Mouse (Mus musculus) stomach, postnatal 0 days (tissue): Measurements from ENCODE around the gene Atp6v0a1. TPM values are rescaled to one million over a fixed set of nuclear protein-coding genes. Genes with fewer than 3 reads are reported as not detected.
A peak's percentile ranks its signal among the peaks of the same experiment; 100 is the strongest.

ENCODE experiments used
- ATAC-seq: fragments of 200-750 bp; cut with Nextera tagmentation; 2 replicates; pipeline ENCODE4 v1.8.0; 2017; ENCODE audit not compliant: low FRiP score, low TSS enrichment
- DNase-seq: peaks from one replicate; pipeline ENCODE4 v3.0.0-alpha.2; 2016; ENCODE audit warnings: low spot score
- H3K27ac ChIP-seq: fragments of 300-500 bp; sonication (generic); replicated peaks from 2 replicates; pipeline ENCODE4 v1.5.1; 2014; ENCODE audit warnings: mild to moderate bottlenecking, control low read depth
- H3K27me3 ChIP-seq: fragments of 300-500 bp; sonication (generic); 2 replicates; pipeline ENCODE4 v1.6.1; 2014; ENCODE audit warnings: low read length; ENCODE audit not compliant: control insufficient read depth, insufficient read depth
- H3K36me3 ChIP-seq: fragments of 300-500 bp; sonication (generic); 2 replicates; pipeline ENCODE4 v1.6.1; 2014; ENCODE audit warnings: low read length, mixed read lengths; ENCODE audit not compliant: control insufficient read depth, insufficient read depth
- H3K4me1 ChIP-seq: fragments of 300-500 bp; sonication (generic); replicated peaks from 2 replicates; pipeline ENCODE4 v1.6.1; 2014; ENCODE audit warnings: antibody characterized with exemption; ENCODE audit not compliant: control insufficient read depth, insufficient read depth
- H3K4me2 ChIP-seq: fragments of 300-500 bp; sonication (generic); replicated peaks from 2 replicates; pipeline ENCODE4 v1.6.1; 2014; ENCODE audit warnings: low read depth, mild to moderate bottlenecking, control low read depth, moderate library complexity
- H3K4me3 ChIP-seq: fragments of 300-500 bp; sonication (generic); 2 replicates; pipeline ENCODE4 v1.5.1; 2014; ENCODE audit warnings: low read depth, low read length, control low read depth
- H3K9ac ChIP-seq: fragments of 300-500 bp; sonication (generic); 2 replicates; pipeline ENCODE4 v1.6.1; 2014; ENCODE audit warnings: mild to moderate bottlenecking, low read length, control low read depth, mixed read lengths
- H3K9me3 ChIP-seq: fragments of 300-500 bp; sonication (generic); 2 replicates; pipeline ENCODE4 v1.6.1; 2016; ENCODE audit warnings: low read length; ENCODE audit not compliant: control insufficient read depth
- CTCF ChIP-seq: IDR thresholded peaks from 2 replicates; pipeline ENCODE4 v1.5.1; 2016; ENCODE audit warnings: antibody characterized with exemption, low read depth, mild to moderate bottlenecking, moderate library complexity
- EP300 ChIP-seq: optimal IDR thresholded peaks from 2 replicates; pipeline ENCODE3; 2016; ENCODE audit warnings: antibody characterized with exemption
- WGBS: fragments of 180-500 bp; shearing (Covaris S2); extraction: QIAGEN DNeasy Blood & Tissue Kit; methylation state at CpG from one replicate; pipeline ENCODE4 v1.1.7; 2014; 5-methylcytosine and 5-hydroxymethylcytosine counted together
- polyA plus RNA-seq: library from polyadenylated mRNA; unstranded; fragments of >200 nt; fragmentation: Nextera tagmentation; extraction: Ambion mirVana; gene quantifications from 2 replicates; pipeline ENCODE4 v1.2.1, GENCODE M21; 2015

Gene Atp6v0a1
- polyA plus RNA-seq, 1 experiment from 2014 or later, result 45.5 TPM

DNA sequence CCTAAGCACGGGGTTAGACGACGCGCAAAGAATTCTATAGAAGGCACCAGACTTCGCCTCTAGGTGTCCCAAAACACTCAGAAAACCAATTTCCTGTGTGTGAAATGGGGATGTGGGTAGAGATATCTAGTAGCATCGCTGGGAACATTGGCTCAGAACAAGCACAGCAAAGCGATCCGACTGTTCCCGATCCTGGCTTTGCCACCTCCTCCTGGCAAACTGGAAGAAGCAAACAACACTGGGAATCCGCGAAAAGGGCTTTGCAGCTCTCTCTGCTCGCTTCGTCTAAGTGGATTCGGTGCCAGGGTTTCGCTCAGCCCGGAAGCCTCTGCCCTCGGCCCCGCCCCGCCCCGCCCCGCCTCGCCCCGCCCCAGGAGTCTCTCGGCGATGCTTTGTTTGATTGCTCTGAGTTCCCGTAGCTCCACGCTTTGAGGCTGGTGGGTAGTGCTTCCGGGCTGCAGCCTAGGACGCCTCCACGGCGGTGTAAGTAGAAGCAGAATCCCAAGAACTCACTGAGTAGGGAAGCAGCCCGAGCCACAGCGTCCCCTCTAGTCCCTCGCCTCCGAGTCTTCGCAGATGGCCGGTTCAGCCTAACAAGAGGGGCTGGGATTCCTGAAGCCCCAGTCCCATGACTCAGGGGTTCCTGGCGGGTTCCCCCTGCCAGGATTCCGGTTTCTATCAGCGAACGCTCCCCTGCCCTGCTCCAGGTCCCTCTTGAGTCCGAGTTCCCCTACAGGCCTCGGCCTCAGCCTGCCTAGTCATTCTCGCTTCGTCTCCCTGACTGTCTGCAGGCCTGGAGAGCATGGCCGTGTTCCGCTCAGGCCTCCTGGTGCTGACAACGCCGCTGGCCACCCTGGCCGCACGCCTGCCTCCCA is 73.2 kb downstream of the Atp6v0a1 start, which contains the start of gene Coasy:
Coasy (plus strand) TSS at position 358 of the 875 bp plus-strand sequence.
- Histone ChIP-seq H3K27ac (peak within 1 kb of the TSS; percentile 91), H3K9me3 (no peaks in the 10 kb centered on the region), H3K4me3 (peak within 1 kb of the TSS; percentile 56), H3K4me2 (peak within 1 kb of the TSS; percentile 94), H3K36me3 (no peaks in the 10 kb centered on the region), H3K4me1 (peaks cover 3% of the 10 kb centered on the region; the same call in 1 of the 2 replicates), H3K27me3 (peaks cover 9% of the 10 kb centered on the region; the same call in 1 of the 2 replicates), H3K9ac (peak within 1 kb of the TSS; percentile 73)
- under 1% methylated on average over 51 of the region's 51 CpGs for WGBS
- TF ChIP-seq EP300 (no peak), CTCF (peak; percentile 71)
- DNase-seq (peak; percentile 96), ATAC-seq (peak; percentile 90)

DNA sequence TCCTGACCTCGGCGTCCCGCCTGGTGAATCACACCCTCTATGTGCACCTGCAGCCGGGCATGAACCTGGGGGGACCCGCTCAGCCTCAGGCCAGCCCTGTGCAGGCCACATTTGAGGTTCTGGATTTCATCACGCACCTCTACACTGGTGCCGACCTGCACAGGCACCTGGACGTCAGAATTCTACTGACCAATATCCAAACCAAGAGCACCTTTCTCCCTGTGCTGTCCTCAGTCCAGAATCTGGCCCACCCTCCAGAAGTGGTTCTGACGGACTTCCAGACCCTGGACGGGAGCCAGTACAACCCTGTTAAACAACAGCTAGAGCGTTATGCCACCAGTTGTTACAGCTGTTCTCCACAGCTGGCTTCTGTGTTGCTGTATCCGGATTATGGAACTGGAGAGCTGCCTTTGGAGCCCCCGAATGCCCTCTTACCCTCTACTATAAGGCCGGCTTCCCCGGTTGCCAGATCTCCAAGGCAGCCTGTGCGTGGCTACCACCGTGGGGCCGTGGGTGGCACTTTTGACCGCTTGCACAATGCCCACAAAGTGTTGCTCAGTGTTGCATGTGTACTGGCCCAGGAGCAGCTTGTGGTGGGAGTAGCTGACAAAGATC is 73.9 kb downstream of the Atp6v0a1 start:
- H3K4me1 ChIP-seq, result peaks cover 9% of the 10 kb centered on the region
- peak overlapping the region; percentile 91 for H3K27ac ChIP-seq
- H3K27me3 ChIP-seq, result peaks cover 9% of the 10 kb centered on the region; the same call in 1 of the 2 replicates
- DNase-seq, result no peak
- peak overlapping the region; percentile 56 for H3K4me3 ChIP-seq
- TF ChIP-seq EP300, result no peak
- no peak for TF ChIP-seq CTCF
- no peaks in the 10 kb centered on the region for H3K9me3 ChIP-seq
- ATAC-seq, result peak; percentile 27; the same call in 1 of the 2 replicates
- no peaks in the 10 kb centered on the region for H3K36me3 ChIP-seq
- 29% methylated on average over 19 of the region's 19 CpGs for WGBS
- peak overlapping the region; percentile 73 for H3K9ac ChIP-seq
- H3K4me2 ChIP-seq, result peak overlapping the region; percentile 94

DNA sequence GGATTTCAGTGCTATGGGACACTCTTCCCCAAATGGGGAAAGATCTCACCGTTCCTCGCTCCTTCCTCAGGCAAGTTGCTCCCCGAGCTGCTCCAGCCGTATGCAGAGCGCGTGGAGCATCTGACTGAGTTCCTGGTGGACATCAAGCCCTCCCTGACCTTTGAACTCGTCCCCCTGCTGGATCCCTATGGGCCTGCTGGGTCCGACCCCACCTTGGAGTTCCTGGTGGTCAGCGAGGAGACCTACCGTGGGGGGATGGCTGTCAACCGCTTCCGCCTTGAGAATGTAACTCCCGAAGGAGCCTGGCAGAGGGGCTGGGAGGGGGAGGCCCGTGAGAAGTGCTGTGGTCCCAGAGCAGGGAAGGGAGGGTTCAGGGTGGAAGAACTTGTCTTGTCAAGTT is 75.0 kb downstream of the Atp6v0a1 start:
- H3K4me3 ChIP-seq, result no peak overlapping the region
- no peak overlapping the region for H3K27ac ChIP-seq
- DNase-seq, result no peak
- H3K9me3 ChIP-seq, result no peaks in the 10 kb centered on the region
- TF ChIP-seq EP300 (no peak), CTCF (no peak)
- WGBS, result 84% methylated on average over 14 of the region's 14 CpGs
- H3K9ac ChIP-seq, result no peak overlapping the region
- 0 out of 2 replicates have a peak, but pooled peaks cover 2% of the 10 kb centered on the region for H3K27me3 ChIP-seq
- ATAC-seq, result no peak
- H3K4me2 ChIP-seq, result no peak overlapping the region
- H3K36me3 ChIP-seq, result 0 out of 2 replicates have a peak, but pooled peaks cover 2% of the 10 kb centered on the region
- H3K4me1 ChIP-seq, result peaks cover 9% of the 10 kb centered on the region

DNA sequence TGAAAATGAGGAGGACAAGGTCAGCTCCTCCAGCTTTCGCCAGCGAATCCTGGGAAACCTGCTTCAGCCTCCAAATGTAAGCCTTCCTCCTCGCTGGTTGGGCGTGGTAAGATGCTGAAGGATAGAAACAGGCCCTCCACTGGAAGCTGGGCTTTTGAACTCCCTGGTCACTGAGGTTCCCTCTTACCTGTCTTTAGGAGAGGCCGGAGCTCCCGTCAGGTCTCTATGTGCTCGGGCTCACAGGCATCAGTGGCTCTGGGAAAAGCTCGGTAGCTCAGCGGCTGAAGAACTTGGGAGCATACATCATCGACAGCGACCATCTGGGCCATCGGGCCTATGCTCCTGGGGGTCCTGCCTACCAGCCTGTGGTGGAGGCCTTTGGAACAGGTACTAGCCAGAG is 75.6 kb downstream of the Atp6v0a1 start:
- H3K36me3 ChIP-seq, result 0 out of 2 replicates have a peak, but pooled peaks cover 6% of the 10 kb centered on the region
- H3K27ac ChIP-seq, result no peak overlapping the region
- no peak overlapping the region for H3K4me3 ChIP-seq
- H3K9ac ChIP-seq, result no peak overlapping the region
- no peak overlapping the region for H3K4me2 ChIP-seq
- WGBS, result 91% methylated on average over 12 of the region's 12 CpGs
- no peak for DNase-seq
- no peaks in the 10 kb centered on the region for H3K9me3 ChIP-seq
- H3K27me3 ChIP-seq, result 0 out of 2 replicates have a peak, but pooled peaks cover under 1% of the 10 kb centered on the region
- ATAC-seq, result no peak
- TF ChIP-seq EP300 (no peak), CTCF (no peak)
- peaks cover 9% of the 10 kb centered on the region for H3K4me1 ChIP-seq

DNA sequence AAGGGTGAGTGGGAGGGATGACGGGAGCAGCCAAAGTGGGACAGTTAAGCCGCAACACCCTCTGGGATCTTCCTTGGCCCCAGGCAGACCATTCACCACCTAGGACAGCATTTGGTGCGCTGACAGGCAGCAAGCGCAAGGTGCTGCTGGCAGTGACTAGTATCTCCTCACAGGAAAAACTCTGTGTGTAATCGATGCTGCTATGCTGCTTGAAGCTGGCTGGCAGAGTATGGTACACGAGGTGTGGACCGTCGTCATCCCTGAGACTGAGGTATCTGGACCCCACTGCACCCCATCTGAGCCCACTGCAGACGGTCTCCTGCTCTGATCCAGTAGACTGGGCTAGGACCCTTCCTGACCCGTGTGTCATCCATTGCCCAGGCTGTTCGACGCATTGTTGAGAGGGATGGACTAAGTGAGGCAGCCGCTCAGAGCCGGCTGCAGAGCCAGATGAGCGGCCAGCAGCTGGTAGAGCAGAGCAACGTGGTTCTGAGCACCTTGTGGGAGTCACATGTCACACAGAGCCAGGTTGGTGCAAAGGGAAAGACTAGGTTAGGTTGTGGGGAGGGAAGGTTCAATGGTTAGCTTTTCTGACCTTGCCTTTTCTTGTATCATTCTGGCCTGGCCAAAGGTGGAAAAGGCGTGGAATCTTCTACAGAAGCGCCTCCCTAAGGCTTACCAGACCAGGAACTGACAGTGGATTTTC is 76.5 kb downstream of the Atp6v0a1 start:
- H3K9ac ChIP-seq, result no peak overlapping the region
- TF ChIP-seq EP300 (no peak), CTCF (no peak)
- no peak overlapping the region for H3K4me2 ChIP-seq
- 0 out of 2 replicates have a peak overlapping the region, but pooled peaks have one; percentile 8 for H3K27ac ChIP-seq
- no peaks in the 10 kb centered on the region for H3K27me3 ChIP-seq
- DNase-seq, result no peak
- peaks cover 9% of the 10 kb centered on the region for H3K4me1 ChIP-seq
- no peak overlapping the region for H3K4me3 ChIP-seq
- no peaks in the 10 kb centered on the region for H3K9me3 ChIP-seq
- 94% methylated on average over 18 of the region's 18 CpGs for WGBS
- 0 out of 2 replicates have a peak, but pooled peaks cover 10% of the 10 kb centered on the region for H3K36me3 ChIP-seq
- ATAC-seq, result no peak
